Mouse (Mus musculus): ENCODE results near the gene Olfm4. TPM values are rescaled to one million over a fixed set of nuclear protein-coding genes. Genes with fewer than 3 reads are reported as not detected.
A peak's percentile ranks its signal among the peaks of the same experiment; 100 is the strongest.

Olfm4 gene
- polyA plus RNA-seq (2015; fragmentation: Nextera tagmentation; extraction: Ambion mirVana) = 1.2 TPM in 2 replicates

- H3K4me2 ChIP-seq (ENCODE audit: low read length) = no peak within 1 kb of the TSS
- H3K27me3 ChIP-seq (replicated peaks; ENCODE audit: control insufficient read depth, insufficient read depth, low read length) = no peaks in the 10 kb centered on the region
- ATAC-seq = no peak
- H3K27ac ChIP-seq (ENCODE audit: low read depth, low read length) = no peak within 1 kb of the TSS
- WGBS = 79% methylated on average over 2 of the region's 2 CpGs
- H3K9ac ChIP-seq (ENCODE audit: low read depth, low read length) = no peak within 1 kb of the TSS
- no peaks in the 10 kb centered on the region for H3K4me1 ChIP-seq (ENCODE audit: control insufficient read depth, insufficient read depth, low read depth, low read length)
- no peaks in the 10 kb centered on the region for H3K9me3 ChIP-seq (ENCODE audit: control insufficient read depth, low read length)
- H3K4me3 ChIP-seq (ENCODE audit: low read length) = no peak within 1 kb of the TSS
- no peaks in the 10 kb centered on the region for H3K36me3 ChIP-seq (ENCODE audit: control insufficient read depth, insufficient read depth, low read length)
Observed at GRCm38 (mm10) chr14:79983781-79984180, at the start of gene Olfm4. Olfm4 (plus strand) TSS chr14:79984081.

GRCm38 (mm10) chr14:79934426-79934825, 49.5 kb upstream of the Olfm4 start:
- no peak overlapping the region for H3K4me3 ChIP-seq (ENCODE audit: low read length)
- WGBS = 70% methylated on average over 4 of the region's 4 CpGs
- no peak overlapping the region for H3K27ac ChIP-seq (ENCODE audit: low read depth, low read length)
- no peaks in the 10 kb centered on the region for H3K4me1 ChIP-seq (ENCODE audit: control insufficient read depth, insufficient read depth, low read depth, low read length)
- H3K9me3 ChIP-seq (ENCODE audit: control insufficient read depth, low read length) = no peaks in the 10 kb centered on the region
- H3K4me2 ChIP-seq (ENCODE audit: low read length) = no peak overlapping the region
- no peaks in the 10 kb centered on the region for H3K27me3 ChIP-seq (replicated peaks; ENCODE audit: control insufficient read depth, insufficient read depth, low read length)
- H3K36me3 ChIP-seq (ENCODE audit: control insufficient read depth, insufficient read depth, low read length) = no peaks in the 10 kb centered on the region
- no peak for ATAC-seq
- H3K9ac ChIP-seq (ENCODE audit: low read depth, low read length) = no peak overlapping the region

GRCm38 (mm10) chr14:79936879-79937468, 46.9 kb upstream of the Olfm4 start:
- Histone ChIP-seq H3K4me1 (ENCODE audit: control insufficient read depth, insufficient read depth, low read depth, low read length) (no peaks in the 10 kb centered on the region), H3K27ac (ENCODE audit: low read depth, low read length) (no peak overlapping the region), H3K9ac (ENCODE audit: low read depth, low read length) (no peak overlapping the region), H3K4me2 (ENCODE audit: low read length) (no peak overlapping the region), H3K36me3 (ENCODE audit: control insufficient read depth, insufficient read depth, low read length) (no peaks in the 10 kb centered on the region), H3K27me3 (replicated peaks; ENCODE audit: control insufficient read depth, insufficient read depth, low read length) (no peaks in the 10 kb centered on the region), H3K4me3 (ENCODE audit: low read length) (no peak overlapping the region), H3K9me3 (ENCODE audit: control insufficient read depth, low read length) (no peaks in the 10 kb centered on the region)
- 61% methylated on average over 4 of the region's 4 CpGs for WGBS
- ATAC-seq = no peak

GRCm38 (mm10) chr14:79945876-79946275, 38.0 kb upstream of the Olfm4 start:
- 65% methylated on average over 2 of the region's 2 CpGs for WGBS
- Histone ChIP-seq H3K27me3 (replicated peaks; ENCODE audit: control insufficient read depth, insufficient read depth, low read length) (no peaks in the 10 kb centered on the region), H3K36me3 (ENCODE audit: control insufficient read depth, insufficient read depth, low read length) (no peaks in the 10 kb centered on the region), H3K4me2 (ENCODE audit: low read length) (no peak overlapping the region), H3K9ac (ENCODE audit: low read depth, low read length) (no peak overlapping the region), H3K9me3 (ENCODE audit: control insufficient read depth, low read length) (no peaks in the 10 kb centered on the region), H3K27ac (ENCODE audit: low read depth, low read length) (no peak overlapping the region), H3K4me1 (ENCODE audit: control insufficient read depth, insufficient read depth, low read depth, low read length) (no peaks in the 10 kb centered on the region), H3K4me3 (ENCODE audit: low read length) (no peak overlapping the region)
- no peak for ATAC-seq

DNA sequence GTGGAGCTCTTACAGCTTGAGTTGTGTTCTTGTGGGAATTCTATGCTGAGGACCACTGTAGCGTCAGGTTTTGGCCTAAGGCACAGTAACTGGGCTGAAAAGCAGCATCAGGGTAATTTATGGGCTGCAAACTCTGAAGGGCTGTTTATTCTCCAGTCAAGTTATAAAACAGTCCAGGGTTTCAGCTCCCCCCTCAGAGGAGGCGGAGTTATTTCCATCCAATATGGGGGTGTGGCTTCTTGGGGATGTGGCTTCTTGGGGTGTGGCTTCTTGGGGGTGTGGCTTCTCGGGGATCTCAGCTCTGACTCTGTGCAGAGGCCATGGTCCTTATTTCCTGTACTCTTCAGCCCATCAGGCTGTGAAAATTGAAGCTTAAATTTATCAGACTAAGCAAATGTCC, 28.2 kb upstream of the Olfm4 start:
- H3K4me1 ChIP-seq (ENCODE audit: control insufficient read depth, insufficient read depth, low read depth, low read length) = no peaks in the 10 kb centered on the region
- no peak overlapping the region for H3K4me3 ChIP-seq (ENCODE audit: low read length)
- H3K4me2 ChIP-seq (ENCODE audit: low read length) = no peak overlapping the region
- H3K27me3 ChIP-seq (replicated peaks; ENCODE audit: control insufficient read depth, insufficient read depth, low read length) = no peaks in the 10 kb centered on the region
- no peaks in the 10 kb centered on the region for H3K9me3 ChIP-seq (ENCODE audit: control insufficient read depth, low read length)
- H3K9ac ChIP-seq (ENCODE audit: low read depth, low read length) = no peak overlapping the region
- no peaks in the 10 kb centered on the region for H3K36me3 ChIP-seq (ENCODE audit: control insufficient read depth, insufficient read depth, low read length)
- no peak for ATAC-seq
- 79% methylated on average over 3 of the region's 3 CpGs for WGBS
- H3K27ac ChIP-seq (ENCODE audit: low read depth, low read length) = no peak overlapping the region

- H3K4me3 ChIP-seq (ENCODE audit: low read length) = no peak overlapping the region
- no peak overlapping the region for H3K27ac ChIP-seq (ENCODE audit: low read depth, low read length)
- no peak overlapping the region for H3K4me2 ChIP-seq (ENCODE audit: low read length)
- H3K27me3 ChIP-seq (replicated peaks; ENCODE audit: control insufficient read depth, insufficient read depth, low read length) = no peaks in the 10 kb centered on the region
- 78% methylated on average over 15 of the region's 15 CpGs for WGBS
- H3K4me1 ChIP-seq (ENCODE audit: control insufficient read depth, insufficient read depth, low read depth, low read length) = no peaks in the 10 kb centered on the region
- ATAC-seq = no peak
- no peak overlapping the region for H3K9ac ChIP-seq (ENCODE audit: low read depth, low read length)
- no peaks in the 10 kb centered on the region for H3K9me3 ChIP-seq (ENCODE audit: control insufficient read depth, low read length)
- no peaks in the 10 kb centered on the region for H3K36me3 ChIP-seq (ENCODE audit: control insufficient read depth, insufficient read depth, low read length)
Observed at GRCm38 (mm10) chr14:79957789-79958487, 25.9 kb upstream of the Olfm4 start.

DNA sequence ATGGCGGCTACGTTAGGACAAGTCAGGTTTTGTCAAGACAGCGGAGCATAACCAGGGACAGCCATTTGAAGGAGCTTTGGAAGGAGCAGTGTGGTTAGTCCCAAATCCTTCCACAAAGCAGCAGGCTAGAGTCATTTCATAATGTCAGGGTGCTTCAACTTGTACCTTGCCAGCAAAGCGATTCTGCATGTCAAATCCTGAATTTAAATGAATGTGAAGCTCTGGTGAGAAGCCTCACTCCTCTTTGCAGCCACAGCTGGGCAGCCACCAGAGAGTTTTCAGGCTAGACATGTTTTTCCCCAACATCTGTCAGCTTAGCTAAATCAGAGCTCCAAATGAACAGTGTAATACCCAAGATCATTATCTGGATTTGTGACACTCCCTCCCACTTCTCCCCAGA, 22.7 kb upstream of the Olfm4 start:
- no peak overlapping the region for H3K9ac ChIP-seq (ENCODE audit: low read depth, low read length)
- 60% methylated on average over 4 of the region's 4 CpGs for WGBS
- H3K4me3 ChIP-seq (ENCODE audit: low read length) = no peak overlapping the region
- no peaks in the 10 kb centered on the region for H3K4me1 ChIP-seq (ENCODE audit: control insufficient read depth, insufficient read depth, low read depth, low read length)
- no peaks in the 10 kb centered on the region for H3K9me3 ChIP-seq (ENCODE audit: control insufficient read depth, low read length)
- H3K4me2 ChIP-seq (ENCODE audit: low read length) = no peak overlapping the region
- H3K27ac ChIP-seq (ENCODE audit: low read depth, low read length) = no peak overlapping the region
- no peaks in the 10 kb centered on the region for H3K27me3 ChIP-seq (replicated peaks; ENCODE audit: control insufficient read depth, insufficient read depth, low read length)
- peak; percentile 57; the same call in 1 of the 2 replicates for ATAC-seq
- H3K36me3 ChIP-seq (ENCODE audit: control insufficient read depth, insufficient read depth, low read length) = no peaks in the 10 kb centered on the region

DNA sequence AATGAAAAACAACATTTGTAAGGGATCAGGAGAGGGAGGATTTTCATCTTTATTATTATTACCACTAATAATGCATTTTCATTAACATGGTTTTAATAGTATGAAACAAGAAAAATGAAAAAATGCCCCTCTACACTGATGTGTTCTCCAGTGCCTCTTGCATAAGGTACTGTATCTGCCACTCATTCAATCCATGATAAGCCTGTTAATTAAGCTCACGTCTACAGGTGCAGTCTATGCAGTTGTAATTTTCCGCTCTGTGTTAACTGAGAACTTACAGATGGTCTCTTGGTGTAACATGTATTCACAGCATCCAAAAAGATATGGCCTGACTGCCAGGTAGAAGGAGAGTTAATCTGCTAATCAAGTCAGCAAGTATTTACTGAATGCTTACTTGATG, 22.3 kb upstream of the Olfm4 start:
- peak; percentile 71; the same call in 1 of the 2 replicates for ATAC-seq
- H3K4me1 ChIP-seq (ENCODE audit: control insufficient read depth, insufficient read depth, low read depth, low read length) = no peaks in the 10 kb centered on the region
- no peaks in the 10 kb centered on the region for H3K9me3 ChIP-seq (ENCODE audit: control insufficient read depth, low read length)
- no peak overlapping the region for H3K27ac ChIP-seq (ENCODE audit: low read depth, low read length)
- H3K36me3 ChIP-seq (ENCODE audit: control insufficient read depth, insufficient read depth, low read length) = no peaks in the 10 kb centered on the region
- no peak overlapping the region for H3K4me3 ChIP-seq (ENCODE audit: low read length)
- H3K9ac ChIP-seq (ENCODE audit: low read depth, low read length) = no peak overlapping the region
- 63% methylated on average over 2 of the region's 2 CpGs for WGBS
- no peak overlapping the region for H3K4me2 ChIP-seq (ENCODE audit: low read length)
- no peaks in the 10 kb centered on the region for H3K27me3 ChIP-seq (replicated peaks; ENCODE audit: control insufficient read depth, insufficient read depth, low read length)

- 47% methylated on average over 3 of the region's 3 CpGs for WGBS
- peaks cover 11% of the 10 kb centered on the region for H3K4me1 ChIP-seq (ENCODE audit: control insufficient read depth, insufficient read depth, low read depth, low read length)
- H3K4me2 ChIP-seq (ENCODE audit: low read length) = no peak overlapping the region
- no peak overlapping the region for H3K27ac ChIP-seq (ENCODE audit: low read depth, low read length)
- ATAC-seq = peak; percentile 82
- no peaks in the 10 kb centered on the region for H3K36me3 ChIP-seq (ENCODE audit: control insufficient read depth, insufficient read depth, low read length)
- no peaks in the 10 kb centered on the region for H3K27me3 ChIP-seq (replicated peaks; ENCODE audit: control insufficient read depth, insufficient read depth, low read length)
- H3K4me3 ChIP-seq (ENCODE audit: low read length) = no peak overlapping the region
- H3K9ac ChIP-seq (ENCODE audit: low read depth, low read length) = no peak overlapping the region
- H3K9me3 ChIP-seq (ENCODE audit: control insufficient read depth, low read length) = no peaks in the 10 kb centered on the region
Observed at GRCm38 (mm10) chr14:79970165-79970564, 13.7 kb upstream of the Olfm4 start.
